Mouse (Mus musculus): ENCODE data around the gene Ciao2a. TPM values are rescaled to one million over a fixed set of nuclear protein-coding genes. Genes with fewer than 3 reads are reported as not detected.

Gene Ciao2a
- polyA plus RNA-seq, 1 experiment from 2014 or later, result 150 TPM

- no peaks in the 10 kb centered on the region for H3K9me3 ChIP-seq (ENCODE audit: control insufficient read depth, low read depth, low read length)
- H3K36me3 ChIP-seq (ENCODE audit: control insufficient read depth, insufficient read depth, low read length), result peaks cover 30% of the 10 kb centered on the region
- WGBS, result 67% methylated on average over 8 of the region's 8 CpGs
- no peak overlapping the region for H3K27ac ChIP-seq (ENCODE audit: low read length)
- no peak overlapping the region for H3K9ac ChIP-seq (replicated peaks; ENCODE audit: low read depth, low read length)
- H3K4me3 ChIP-seq (ENCODE audit: low read depth, low read length), result no peak overlapping the region
- no peaks in the 10 kb centered on the region for H3K27me3 ChIP-seq (ENCODE audit: control insufficient read depth, insufficient read depth, low read length)
- H3K4me2 ChIP-seq (replicated peaks; ENCODE audit: low read depth, low read length), result no peak overlapping the region
- ATAC-seq (ENCODE audit: insufficient number of reproducible peaks, insufficient read depth, low FRiP score, low read depth), result no peak
- H3K4me1 ChIP-seq (ENCODE audit: control insufficient read depth, insufficient read depth, low read length), result no peaks in the 10 kb centered on the region
Measured at GRCm38 (mm10) chr9:66110126-66110525, 16.3 kb upstream of the Ciao2a start.

DNA sequence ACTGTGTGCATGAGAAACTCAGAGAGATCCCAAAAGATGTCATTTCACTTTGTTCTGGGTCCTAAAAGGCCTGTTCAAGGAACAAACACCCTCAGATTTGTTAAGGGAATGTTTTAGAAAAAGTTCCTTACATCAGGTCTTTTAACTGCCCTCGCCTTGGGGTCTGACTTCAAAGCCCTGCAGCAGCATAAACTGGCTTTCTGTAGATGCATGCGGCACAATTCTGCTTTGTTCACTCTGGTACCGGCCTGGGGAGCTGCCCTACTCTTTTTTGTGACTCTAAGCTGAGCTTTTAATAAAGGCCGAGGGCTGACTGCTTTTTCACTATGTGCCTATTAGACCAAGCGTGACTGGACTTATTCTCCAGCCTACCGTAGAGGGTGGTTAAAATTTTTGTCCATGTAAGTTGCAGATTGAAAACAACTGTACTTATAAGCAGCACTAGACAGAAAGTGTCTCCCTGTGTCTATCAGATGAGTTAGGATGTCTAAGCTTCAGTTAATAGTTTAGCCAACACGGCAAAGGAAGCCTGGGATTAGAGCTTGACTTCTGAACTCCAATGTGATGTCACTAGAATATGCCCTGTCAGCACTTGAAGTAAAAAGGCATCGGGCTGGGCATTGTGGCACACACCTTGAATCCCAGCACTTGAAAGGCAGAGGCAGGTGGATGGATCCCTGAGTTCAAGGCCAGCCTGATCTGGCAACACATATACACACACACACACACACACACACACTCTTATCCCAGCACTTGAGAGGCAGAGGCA, 15.6 kb upstream of the Ciao2a start:
- WGBS, result 84% methylated on average over 8 of the region's 8 CpGs
- Histone ChIP-seq H3K4me1 (ENCODE audit: control insufficient read depth, insufficient read depth, low read length) (no peaks in the 10 kb centered on the region), H3K36me3 (ENCODE audit: control insufficient read depth, insufficient read depth, low read length) (peaks cover 29% of the 10 kb centered on the region), H3K4me2 (replicated peaks; ENCODE audit: low read depth, low read length) (no peak overlapping the region), H3K9ac (replicated peaks; ENCODE audit: low read depth, low read length) (no peak overlapping the region), H3K4me3 (ENCODE audit: low read depth, low read length) (no peak overlapping the region), H3K27ac (ENCODE audit: low read length) (no peak overlapping the region), H3K27me3 (ENCODE audit: control insufficient read depth, insufficient read depth, low read length) (no peaks in the 10 kb centered on the region), H3K9me3 (ENCODE audit: control insufficient read depth, low read depth, low read length) (no peaks in the 10 kb centered on the region)
- no peak for ATAC-seq (ENCODE audit: insufficient number of reproducible peaks, insufficient read depth, low FRiP score, low read depth)

DNA sequence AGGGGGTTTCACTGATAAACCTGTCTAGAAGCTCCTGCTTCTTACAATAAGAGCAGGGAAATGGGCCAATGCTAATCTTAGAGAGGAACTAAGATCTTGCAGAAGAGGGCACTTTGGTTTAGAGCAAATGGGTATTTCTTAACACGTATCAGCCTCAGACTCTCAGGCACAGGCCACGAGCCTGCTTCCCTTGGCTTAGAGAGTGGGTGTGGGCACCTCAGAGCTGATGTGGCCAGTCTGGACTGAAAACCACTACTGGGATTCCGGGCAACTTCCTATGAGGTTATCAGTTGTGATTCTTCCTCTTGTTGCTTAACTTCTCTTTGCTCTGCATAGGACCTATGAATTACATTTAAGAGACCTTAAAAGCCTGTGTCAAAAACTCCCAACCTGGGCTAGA, 12.1 kb upstream of the Ciao2a start:
- Histone ChIP-seq H3K4me2 (replicated peaks; ENCODE audit: low read depth, low read length) (no peak overlapping the region), H3K27ac (ENCODE audit: low read length) (no peak overlapping the region), H3K36me3 (ENCODE audit: control insufficient read depth, insufficient read depth, low read length) (peaks cover 18% of the 10 kb centered on the region), H3K4me1 (ENCODE audit: control insufficient read depth, insufficient read depth, low read length) (no peaks in the 10 kb centered on the region), H3K9ac (replicated peaks; ENCODE audit: low read depth, low read length) (no peak overlapping the region), H3K9me3 (ENCODE audit: control insufficient read depth, low read depth, low read length) (no peaks in the 10 kb centered on the region), H3K27me3 (ENCODE audit: control insufficient read depth, insufficient read depth, low read length) (no peaks in the 10 kb centered on the region), H3K4me3 (ENCODE audit: low read depth, low read length) (no peak overlapping the region)
- no peak for ATAC-seq (ENCODE audit: insufficient number of reproducible peaks, insufficient read depth, low FRiP score, low read depth)
- 90% methylated on average over 3 of the region's 3 CpGs for WGBS

- 55% methylated on average over 8 of the region's 8 CpGs for WGBS
- no peak overlapping the region for H3K4me2 ChIP-seq (replicated peaks; ENCODE audit: low read depth, low read length)
- H3K9ac ChIP-seq (replicated peaks; ENCODE audit: low read depth, low read length), result no peak overlapping the region
- no peak overlapping the region for H3K27ac ChIP-seq (ENCODE audit: low read length)
- no peak overlapping the region for H3K4me3 ChIP-seq (ENCODE audit: low read depth, low read length)
- no peak for ATAC-seq (ENCODE audit: insufficient number of reproducible peaks, insufficient read depth, low FRiP score, low read depth)
- peaks cover 16% of the 10 kb centered on the region for H3K36me3 ChIP-seq (ENCODE audit: control insufficient read depth, insufficient read depth, low read length)
- no peaks in the 10 kb centered on the region for H3K4me1 ChIP-seq (ENCODE audit: control insufficient read depth, insufficient read depth, low read length)
- H3K27me3 ChIP-seq (ENCODE audit: control insufficient read depth, insufficient read depth, low read length), result no peaks in the 10 kb centered on the region
- H3K9me3 ChIP-seq (ENCODE audit: control insufficient read depth, low read depth, low read length), result no peaks in the 10 kb centered on the region
Measured at GRCm38 (mm10) chr9:66116890-66117289, 9.5 kb upstream of the Ciao2a start.

DNA sequence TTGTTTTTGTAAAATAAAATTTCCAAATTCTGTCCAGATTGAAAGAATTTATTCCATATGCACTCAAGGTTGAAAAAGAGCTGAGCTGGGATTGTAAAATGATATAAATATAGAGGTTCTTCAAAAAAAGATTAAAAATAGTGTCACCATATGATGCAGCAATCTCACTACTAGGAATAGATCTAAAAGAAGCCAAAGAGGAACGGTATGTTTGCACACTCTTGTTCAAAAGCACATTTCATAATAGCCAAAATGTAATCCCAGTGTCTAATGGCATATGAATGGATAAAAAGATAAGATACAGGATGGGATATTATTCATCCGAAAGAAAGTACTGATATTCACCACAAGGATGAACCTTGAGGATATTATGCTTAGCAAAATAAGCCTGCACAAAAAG, 6.9 kb upstream of the Ciao2a start:
- Histone ChIP-seq H3K4me3 (ENCODE audit: low read depth, low read length) (no peak overlapping the region), H3K9me3 (ENCODE audit: control insufficient read depth, low read depth, low read length) (no peaks in the 10 kb centered on the region), H3K27me3 (ENCODE audit: control insufficient read depth, insufficient read depth, low read length) (no peaks in the 10 kb centered on the region), H3K9ac (replicated peaks; ENCODE audit: low read depth, low read length) (no peak overlapping the region), H3K36me3 (ENCODE audit: control insufficient read depth, insufficient read depth, low read length) (peaks cover 12% of the 10 kb centered on the region; the same call in 1 of the 2 replicates), H3K4me2 (replicated peaks; ENCODE audit: low read depth, low read length) (no peak overlapping the region), H3K27ac (ENCODE audit: low read length) (no peak overlapping the region), H3K4me1 (ENCODE audit: control insufficient read depth, insufficient read depth, low read length) (no peaks in the 10 kb centered on the region)
- no peak for ATAC-seq (ENCODE audit: insufficient number of reproducible peaks, insufficient read depth, low FRiP score, low read depth)
- WGBS, result 91% methylated on average over 2 of the region's 2 CpGs

- H3K36me3 ChIP-seq (ENCODE audit: control insufficient read depth, insufficient read depth, low read length), result peaks cover 7% of the 10 kb centered on the region; the same call in 1 of the 2 replicates
- H3K27ac ChIP-seq (ENCODE audit: low read length), result no peak overlapping the region
- 92% methylated on average over 4 of the region's 4 CpGs for WGBS
- no peaks in the 10 kb centered on the region for H3K9me3 ChIP-seq (ENCODE audit: control insufficient read depth, low read depth, low read length)
- H3K9ac ChIP-seq (replicated peaks; ENCODE audit: low read depth, low read length), result no peak overlapping the region
- no peak overlapping the region for H3K4me3 ChIP-seq (ENCODE audit: low read depth, low read length)
- H3K27me3 ChIP-seq (ENCODE audit: control insufficient read depth, insufficient read depth, low read length), result no peaks in the 10 kb centered on the region
- no peak overlapping the region for H3K4me2 ChIP-seq (replicated peaks; ENCODE audit: low read depth, low read length)
- H3K4me1 ChIP-seq (ENCODE audit: control insufficient read depth, insufficient read depth, low read length), result no peaks in the 10 kb centered on the region
- no peak for ATAC-seq (ENCODE audit: insufficient number of reproducible peaks, insufficient read depth, low FRiP score, low read depth)
Measured at GRCm38 (mm10) chr9:66120106-66120505, 6.3 kb upstream of the Ciao2a start.

GRCm38 (mm10) chr9:66120945-66121344, 5.5 kb upstream of the Ciao2a start:
- no peak overlapping the region for H3K4me3 ChIP-seq (ENCODE audit: low read depth, low read length)
- WGBS, result 80% methylated on average over 3 of the region's 3 CpGs
- H3K36me3 ChIP-seq (ENCODE audit: control insufficient read depth, insufficient read depth, low read length), result peaks cover 3% of the 10 kb centered on the region; the same call in 1 of the 2 replicates
- H3K27ac ChIP-seq (ENCODE audit: low read length), result no peak overlapping the region
- no peak for ATAC-seq (ENCODE audit: insufficient number of reproducible peaks, insufficient read depth, low FRiP score, low read depth)
- H3K9me3 ChIP-seq (ENCODE audit: control insufficient read depth, low read depth, low read length), result no peaks in the 10 kb centered on the region
- H3K27me3 ChIP-seq (ENCODE audit: control insufficient read depth, insufficient read depth, low read length), result no peaks in the 10 kb centered on the region
- H3K9ac ChIP-seq (replicated peaks; ENCODE audit: low read depth, low read length), result no peak overlapping the region
- no peak overlapping the region for H3K4me2 ChIP-seq (replicated peaks; ENCODE audit: low read depth, low read length)
- no peaks in the 10 kb centered on the region for H3K4me1 ChIP-seq (ENCODE audit: control insufficient read depth, insufficient read depth, low read length)

DNA sequence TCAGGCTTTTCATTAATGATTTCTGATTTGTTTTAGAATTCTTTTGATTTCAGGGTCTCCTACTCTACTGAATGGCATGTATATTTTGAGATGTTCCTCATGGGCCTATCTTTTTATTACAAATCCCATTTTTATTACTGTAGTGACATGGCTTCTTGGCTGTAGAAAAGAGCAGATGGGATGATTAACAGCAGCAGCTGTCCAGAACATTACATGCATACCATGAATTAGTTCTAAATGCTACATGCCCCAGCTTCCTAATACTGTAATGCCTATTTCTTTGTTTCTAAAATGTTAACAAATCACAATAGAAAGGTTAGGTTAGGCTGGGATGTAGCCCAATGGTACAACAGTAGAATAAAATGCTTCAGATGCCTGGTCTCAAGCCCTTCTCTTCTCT, 5.0 kb upstream of the Ciao2a start:
- Histone ChIP-seq H3K36me3 (ENCODE audit: control insufficient read depth, insufficient read depth, low read length) (peaks cover 1% of the 10 kb centered on the region; the same call in 1 of the 2 replicates), H3K4me1 (ENCODE audit: control insufficient read depth, insufficient read depth, low read length) (no peaks in the 10 kb centered on the region), H3K4me3 (ENCODE audit: low read depth, low read length) (no peak overlapping the region), H3K27me3 (ENCODE audit: control insufficient read depth, insufficient read depth, low read length) (no peaks in the 10 kb centered on the region), H3K4me2 (replicated peaks; ENCODE audit: low read depth, low read length) (no peak overlapping the region), H3K27ac (ENCODE audit: low read length) (no peak overlapping the region), H3K9ac (replicated peaks; ENCODE audit: low read depth, low read length) (no peak overlapping the region), H3K9me3 (ENCODE audit: control insufficient read depth, low read depth, low read length) (no peaks in the 10 kb centered on the region)
- no peak for ATAC-seq (ENCODE audit: insufficient number of reproducible peaks, insufficient read depth, low FRiP score, low read depth)

- H3K36me3 ChIP-seq (ENCODE audit: control insufficient read depth, insufficient read depth, low read length), result no peaks in the 10 kb centered on the region
- H3K4me2 ChIP-seq (replicated peaks; ENCODE audit: low read depth, low read length), result peak overlapping the region; percentile 73
- H3K4me1 ChIP-seq (ENCODE audit: control insufficient read depth, insufficient read depth, low read length), result peaks cover 7% of the 10 kb centered on the region; the same call in 1 of the 2 replicates
- H3K27me3 ChIP-seq (ENCODE audit: control insufficient read depth, insufficient read depth, low read length), result no peaks in the 10 kb centered on the region
- no peak for ATAC-seq (ENCODE audit: insufficient number of reproducible peaks, insufficient read depth, low FRiP score, low read depth)
- H3K4me3 ChIP-seq (ENCODE audit: low read depth, low read length), result peak overlapping the region; percentile 57
- no peak overlapping the region for H3K27ac ChIP-seq (ENCODE audit: low read length)
- no peaks in the 10 kb centered on the region for H3K9me3 ChIP-seq (ENCODE audit: control insufficient read depth, low read depth, low read length)
- peak overlapping the region; percentile 55; the same call in 1 of the 2 replicates for H3K9ac ChIP-seq (replicated peaks; ENCODE audit: low read depth, low read length)
- WGBS, result 9% methylated on average over 5 of the region's 5 CpGs
Measured at GRCm38 (mm10) chr9:66123648-66124047, 2.8 kb upstream of the Ciao2a start.

Data from stomach, embryonic 14.5 days (tissue).